Mouse (Mus musculus): ENCODE measurements around the gene H2afx. TPM values are rescaled to one million over a fixed set of nuclear protein-coding genes. Genes with fewer than 3 reads are reported as not detected.
"Not testable (repeated sequence)": the region's sequence is repeated elsewhere in the genome, so short reads cannot be mapped to it uniquely, and the experiment has no call there.

Gene H2afx
- polyA plus RNA-seq, 1 experiment from 2014 or later: 252 TPM

DNA sequence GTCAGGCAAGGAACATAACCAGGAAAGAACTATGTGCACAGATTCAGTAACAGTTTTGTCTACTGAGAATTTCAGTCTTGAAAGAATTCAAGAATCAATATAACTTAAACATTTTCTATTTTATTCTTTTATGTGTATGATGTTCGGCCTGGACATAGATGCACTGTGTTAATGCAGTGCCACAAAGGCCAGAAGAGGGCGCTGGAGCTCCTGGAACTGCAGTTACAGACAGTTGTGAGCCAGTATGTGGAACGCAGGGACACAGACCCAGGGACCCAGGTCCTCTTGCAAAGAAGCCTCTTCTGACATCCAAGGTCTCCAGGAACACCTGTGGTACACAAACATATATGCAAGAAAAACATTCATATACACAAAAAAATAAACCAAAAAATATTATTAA lies 30.0 kb downstream of the H2afx start:
- H3K36me3 ChIP-seq: peaks cover 6% of the 10 kb centered on the region
- no peak for ATAC-seq (ENCODE audit: insufficient number of reproducible peaks, low FRiP score, low TSS enrichment, low read depth)
- no peak overlapping the region for H3K27ac ChIP-seq
- no peaks in the 10 kb centered on the region for H3K9me3 ChIP-seq
- H3K9ac ChIP-seq: no peak overlapping the region
- H3K4me1 ChIP-seq: peaks cover 10% of the 10 kb centered on the region
- no peak overlapping the region for H3K4me3 ChIP-seq
- no peaks in the 10 kb centered on the region for H3K27me3 ChIP-seq
- 59% methylated on average over 3 of the region's 3 CpGs for WGBS
- no peak overlapping the region for H3K4me2 ChIP-seq

DNA sequence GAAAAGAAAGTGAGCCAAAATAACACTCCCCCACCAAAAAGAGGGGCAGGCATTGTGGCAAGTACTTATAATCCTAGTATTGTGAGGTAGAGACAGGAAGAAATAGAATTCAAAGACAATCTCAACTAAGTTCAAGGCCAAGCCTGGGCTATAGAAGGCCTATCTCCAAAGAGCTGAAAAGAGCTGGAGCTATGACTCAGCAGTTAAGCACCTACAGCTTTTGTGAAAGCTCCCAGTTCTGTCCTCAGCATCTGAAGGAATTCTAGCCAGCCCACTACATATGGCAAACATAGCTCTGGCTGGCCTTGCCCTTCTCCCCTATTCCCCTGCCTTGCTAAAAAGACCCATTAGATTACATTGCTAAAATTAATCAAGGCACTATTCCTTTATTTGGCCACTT lies 38.9 kb downstream of the H2afx start:
- H3K4me1 ChIP-seq: no peaks in the 10 kb centered on the region
- no peak overlapping the region for H3K9ac ChIP-seq
- ATAC-seq (ENCODE audit: insufficient number of reproducible peaks, low FRiP score, low TSS enrichment, low read depth): no peak
- no peaks in the 10 kb centered on the region for H3K36me3 ChIP-seq
- no peak overlapping the region for H3K27ac ChIP-seq
- no peak overlapping the region for H3K4me2 ChIP-seq
- no peak overlapping the region for H3K4me3 ChIP-seq
- H3K9me3 ChIP-seq: no peaks in the 10 kb centered on the region
- H3K27me3 ChIP-seq: no peaks in the 10 kb centered on the region

DNA sequence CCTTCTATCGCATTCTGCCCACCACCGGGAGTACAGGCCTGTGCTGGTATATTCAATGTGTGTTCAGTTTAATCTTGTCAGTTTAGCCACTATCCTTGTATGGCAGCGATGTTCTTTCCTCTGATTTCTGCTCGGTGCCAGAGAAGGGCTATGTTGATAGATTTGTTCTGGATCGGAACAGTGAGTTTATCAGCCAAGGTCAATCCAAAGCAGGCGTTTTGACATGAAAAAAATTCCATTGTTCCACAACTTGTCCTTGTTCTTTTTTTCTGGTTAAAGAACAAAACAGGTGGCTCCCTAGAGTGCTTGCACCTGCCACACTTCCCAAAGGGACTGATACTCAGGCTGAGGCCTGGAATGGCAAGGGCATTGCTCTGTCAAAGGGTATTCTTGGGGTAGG lies 41.6 kb downstream of the H2afx start:
- H3K36me3 ChIP-seq: peaks cover 2% of the 10 kb centered on the region
- no peak overlapping the region for H3K9ac ChIP-seq
- H3K4me3 ChIP-seq: no peak overlapping the region
- no peak for ATAC-seq (ENCODE audit: insufficient number of reproducible peaks, low FRiP score, low TSS enrichment, low read depth)
- 88% methylated on average over 6 of the region's 6 CpGs for WGBS
- H3K4me1 ChIP-seq: peaks cover 15% of the 10 kb centered on the region
- H3K9me3 ChIP-seq: no peaks in the 10 kb centered on the region
- H3K4me2 ChIP-seq: no peak overlapping the region
- no peaks in the 10 kb centered on the region for H3K27me3 ChIP-seq
- H3K27ac ChIP-seq: no peak overlapping the region

GRCm38 (mm10) chr9:44377335-44377734 lies 42.8 kb downstream of the H2afx start:
- H3K4me2 ChIP-seq; H3K27me3 ChIP-seq; H3K27ac ChIP-seq; ATAC-seq (ENCODE audit: insufficient number of reproducible peaks, low FRiP score, low TSS enrichment, low read depth); H3K4me3 ChIP-seq; H3K9me3 ChIP-seq; H3K9ac ChIP-seq: not testable (repeated sequence)
- Histone ChIP-seq H3K36me3 (peaks cover 14% of the 10 kb centered on the region), H3K4me1 (peaks cover 15% of the 10 kb centered on the region)
- 82% methylated on average over 2 of the region's 2 CpGs for WGBS

- 88% methylated on average over 5 of the region's 5 CpGs for WGBS
- peak overlapping the region; percentile 86 for H3K4me3 ChIP-seq
- ATAC-seq (ENCODE audit: insufficient number of reproducible peaks, low FRiP score, low TSS enrichment, low read depth): no peak
Observed at GRCm38 (mm10) chr9:44378153-44378730, 43.7 kb downstream of the H2afx start.

DNA sequence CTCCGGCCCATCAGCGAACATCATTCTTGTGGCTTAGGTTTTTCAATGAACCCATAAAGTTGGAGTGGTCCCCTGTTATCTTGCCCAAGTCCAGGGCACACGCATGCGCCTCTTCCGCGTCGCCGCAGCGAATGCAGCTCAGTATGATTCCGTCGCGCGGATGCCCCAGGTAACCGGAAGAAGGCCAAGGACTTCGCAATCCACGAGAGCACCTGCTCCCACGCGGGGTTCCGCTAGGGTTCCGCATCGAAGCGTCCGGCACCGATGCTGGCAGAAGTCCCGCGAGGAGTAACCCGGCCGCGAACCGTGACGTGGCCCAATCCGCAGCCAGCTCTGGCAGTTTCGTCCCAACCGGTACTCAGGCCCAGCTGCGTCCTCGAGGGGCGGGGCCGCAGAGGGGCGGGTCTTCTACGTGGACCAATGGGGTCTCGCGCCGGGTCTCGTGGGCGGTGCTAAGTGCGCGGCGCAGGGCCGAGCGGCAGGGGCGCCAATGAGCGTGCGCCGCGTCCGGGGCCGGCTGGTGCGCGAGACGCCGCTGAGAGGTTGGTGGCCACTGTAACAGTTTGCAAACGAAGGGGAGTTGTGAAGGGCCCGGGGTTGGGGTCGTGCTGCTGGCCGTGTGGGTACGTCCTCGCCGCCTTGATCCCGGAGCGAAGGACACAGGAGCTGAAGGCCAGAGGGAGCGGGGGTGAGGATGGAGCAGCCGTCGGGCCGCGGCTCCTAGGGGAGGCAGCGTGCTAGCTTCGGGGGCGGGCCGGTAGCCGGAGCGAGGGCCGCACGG lies 44.8 kb downstream of the H2afx start, which contains the start of gene Hyou1:
Gene Hyou1 (plus strand): TSS at position 437 of the 781 bp plus-strand sequence.
- Histone ChIP-seq H3K4me3 (peak within 1 kb of the TSS; percentile 86), H3K9me3 (no peaks in the 10 kb centered on the region), H3K27ac (peak within 1 kb of the TSS; percentile 87), H3K9ac (peak within 1 kb of the TSS; percentile 83), H3K27me3 (no peaks in the 10 kb centered on the region), H3K4me1 (peaks cover 15% of the 10 kb centered on the region), H3K4me2 (peak within 1 kb of the TSS; percentile 89), H3K36me3 (peaks cover 33% of the 10 kb centered on the region)
- WGBS: under 1% methylated on average over 83 of the region's 83 CpGs
- peak; percentile 99 for ATAC-seq (ENCODE audit: insufficient number of reproducible peaks, low FRiP score, low TSS enrichment, low read depth)

More at GRCm38 (mm10) chr9:44378153-44378730, 43.7 kb downstream of the H2afx start:
- no peaks in the 10 kb centered on the region for H3K9me3 ChIP-seq
- H3K9ac ChIP-seq: 0 out of 2 replicates have a peak overlapping the region, but pooled peaks have one; percentile 83
- peak overlapping the region; percentile 53 for H3K4me2 ChIP-seq
- peaks cover 15% of the 10 kb centered on the region for H3K4me1 ChIP-seq
- peaks cover 23% of the 10 kb centered on the region for H3K36me3 ChIP-seq
- no peak overlapping the region for H3K27ac ChIP-seq
- no peaks in the 10 kb centered on the region for H3K27me3 ChIP-seq

DNA sequence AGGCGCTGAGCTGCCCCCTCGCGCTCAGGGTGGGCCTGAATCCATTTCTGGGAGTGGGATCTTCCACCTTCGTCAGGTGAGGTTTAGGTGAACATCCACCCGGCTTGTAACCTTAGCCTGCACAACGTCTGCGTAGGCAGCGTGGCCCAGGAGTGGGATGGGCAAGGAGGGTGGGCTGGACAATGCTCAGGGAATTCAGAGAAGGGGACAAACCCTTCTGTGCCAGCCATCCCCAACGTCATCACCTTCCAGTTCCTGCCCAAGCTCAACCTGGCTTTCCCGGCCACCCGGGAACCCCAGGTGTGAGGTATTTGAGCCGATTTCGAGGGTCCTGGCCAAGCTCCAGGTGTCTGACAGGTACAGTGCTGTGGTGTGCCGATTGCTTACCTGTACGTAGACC lies 45.4 kb downstream of the H2afx start:
- Histone ChIP-seq H3K27me3 (no peaks in the 10 kb centered on the region), H3K9me3 (no peaks in the 10 kb centered on the region), H3K36me3 (peaks cover 39% of the 10 kb centered on the region), H3K4me2 (peak overlapping the region; percentile 89), H3K4me3 (peak overlapping the region; percentile 86), H3K4me1 (peaks cover 15% of the 10 kb centered on the region), H3K9ac (peak overlapping the region; percentile 83), H3K27ac (peak overlapping the region; percentile 87)
- 6% methylated on average over 15 of the region's 15 CpGs for WGBS
- ATAC-seq (ENCODE audit: insufficient number of reproducible peaks, low FRiP score, low TSS enrichment, low read depth): no peak

GRCm38 (mm10) chr9:44384596-44384995 lies 50.1 kb downstream of the H2afx start:
- Histone ChIP-seq H3K9me3 (no peaks in the 10 kb centered on the region), H3K4me3 (no peak overlapping the region), H3K36me3 (peaks cover 86% of the 10 kb centered on the region), H3K27ac (no peak overlapping the region), H3K4me2 (no peak overlapping the region), H3K27me3 (no peaks in the 10 kb centered on the region), H3K4me1 (peaks cover 15% of the 10 kb centered on the region), H3K9ac (no peak overlapping the region)
- no peak for ATAC-seq (ENCODE audit: insufficient number of reproducible peaks, low FRiP score, low TSS enrichment, low read depth)
- WGBS: 89% methylated on average over 13 of the region's 13 CpGs

Small RNA genes within 50 kb of the gene (microRNA-seq; reads per million reads assigned to microRNA genes)
- gene Gm44335: not detected

Other genes with a start within 250 kb of the H2afx start
- gene Mfrp, start 233.0 kb upstream of the H2afx start, polyA plus RNA-seq (2015; fragmentation: Nextera tagmentation; extraction: Ambion mirVana): 0.10 and 0.20 TPM in 2 replicates
- 8.5 and 9.4 TPM in 2 replicates for gene C1qtnf5, start 227.4 kb upstream of the H2afx start, polyA plus RNA-seq (2015; fragmentation: Nextera tagmentation; extraction: Ambion mirVana)
- 0.27 and 0.28 TPM in 2 replicates for gene Gm49380, start 221.2 kb upstream of the H2afx start, polyA plus RNA-seq (2015; fragmentation: Nextera tagmentation; extraction: Ambion mirVana)
- gene Rnf26, start 221.2 kb upstream of the H2afx start, polyA plus RNA-seq (2015; fragmentation: Nextera tagmentation; extraction: Ambion mirVana): 61.9 and 70.5 TPM in 2 replicates
- gene Mcam, start 200.2 kb upstream of the H2afx start, polyA plus RNA-seq (2015; fragmentation: Nextera tagmentation; extraction: Ambion mirVana): 41.5 and 47.3 TPM in 2 replicates
- 14.5 and 15.6 TPM in 2 replicates for gene Cbl, start 100.6 kb upstream of the H2afx start, polyA plus RNA-seq (2015; fragmentation: Nextera tagmentation; extraction: Ambion mirVana)
- gene Ccdc153, start 94.0 kb upstream of the H2afx start, polyA plus RNA-seq (2015; fragmentation: Nextera tagmentation; extraction: Ambion mirVana): not detected in 2 replicates
- 0.26 TPM in 1 of 2 replicates, not detected in the other for gene Pdzd3, start 83.2 kb upstream of the H2afx start, polyA plus RNA-seq (2015; fragmentation: Nextera tagmentation; extraction: Ambion mirVana)
- gene Nlrx1, start 66.1 kb upstream of the H2afx start, polyA plus RNA-seq (2015; fragmentation: Nextera tagmentation; extraction: Ambion mirVana): 12.5 and 12.7 TPM in 2 replicates
- 6.2 and 6.4 TPM in 2 replicates for gene Abcg4, start 46.1 kb upstream of the H2afx start, polyA plus RNA-seq (2015; fragmentation: Nextera tagmentation; extraction: Ambion mirVana)
- 24.2 and 24.9 TPM in 2 replicates for gene Hinfp, start 29.0 kb upstream of the H2afx start, polyA plus RNA-seq (2015; fragmentation: Nextera tagmentation; extraction: Ambion mirVana)
- gene C2cd2l, start 14.4 kb upstream of the H2afx start, polyA plus RNA-seq (2015; fragmentation: Nextera tagmentation; extraction: Ambion mirVana): 6.9 and 7.1 TPM in 2 replicates
- 37.7 and 38.0 TPM in 2 replicates for gene Dpagt1, start 8.7 kb upstream of the H2afx start, polyA plus RNA-seq (2015; fragmentation: Nextera tagmentation; extraction: Ambion mirVana)
- 88.7 and 95.1 TPM in 2 replicates for gene Hmbs, start 9.5 kb downstream of the H2afx start, polyA plus RNA-seq (2015; fragmentation: Nextera tagmentation; extraction: Ambion mirVana)
- gene Vps11, start 27.0 kb downstream of the H2afx start, polyA plus RNA-seq (2015; fragmentation: Nextera tagmentation; extraction: Ambion mirVana): 29.6 and 30.7 TPM in 2 replicates
- 27.5 and 32.5 TPM in 2 replicates for gene Hyou1, start 44.8 kb downstream of the H2afx start, polyA plus RNA-seq (2015; fragmentation: Nextera tagmentation; extraction: Ambion mirVana)
- 16.2 and 18.3 TPM in 2 replicates for gene Slc37a4, start 62.2 kb downstream of the H2afx start, polyA plus RNA-seq (2015; fragmentation: Nextera tagmentation; extraction: Ambion mirVana)
- gene Rps25, start 72.4 kb downstream of the H2afx start, polyA plus RNA-seq (2015; fragmentation: Nextera tagmentation; extraction: Ambion mirVana): 1,592 and 1,878 TPM in 2 replicates
- 132 and 140 TPM in 2 replicates for gene Trappc4, start 72.9 kb downstream of the H2afx start, polyA plus RNA-seq (2015; fragmentation: Nextera tagmentation; extraction: Ambion mirVana)
- gene Ccdc84, start 83.9 kb downstream of the H2afx start, polyA plus RNA-seq (2015; fragmentation: Nextera tagmentation; extraction: Ambion mirVana): 24.3 and 26.0 TPM in 2 replicates
- not detected in 2 replicates for gene Foxr1, start 106.4 kb downstream of the H2afx start, polyA plus RNA-seq (2015; fragmentation: Nextera tagmentation; extraction: Ambion mirVana)
- gene Upk2, start 120.3 kb downstream of the H2afx start, polyA plus RNA-seq (2015; fragmentation: Nextera tagmentation; extraction: Ambion mirVana): 0.37 and 0.45 TPM in 2 replicates
- gene Bcl9l, start 148.1 kb downstream of the H2afx start, polyA plus RNA-seq (2015; fragmentation: Nextera tagmentation; extraction: Ambion mirVana): 16.8 and 18.5 TPM in 2 replicates
- gene Cxcr5, start 227.2 kb downstream of the H2afx start, polyA plus RNA-seq (2015; fragmentation: Nextera tagmentation; extraction: Ambion mirVana): 0.24 and 0.46 TPM in 2 replicates